Mouse (Mus musculus): Measurements from ENCODE around the gene Rnf135.

GRCm38 (mm10) chr11:80237278-80237677 lies 53.6 kb downstream of the Rnf135 start:
- TF ChIP-seq GATA1 (IDR thresholded peaks at IDR 0.05; ENCODE audit: borderline replicate concordance, low read length) (no peak), CTCF (IDR thresholded peaks at IDR 0.05; ENCODE audit: low read depth, low read length) (no peak), TAL1 (conservative IDR thresholded peaks at IDR 0.05; ENCODE audit: low read depth, low read length) (no peak), GATA2 (IDR thresholded peaks at IDR 0.05; ENCODE audit: borderline replicate concordance, low read depth, low read length) (no peak)

All from G1E (cell line).